ENCODE assay signal across 10 mouse cellular contexts in genomic region chr7:73419375-73419774, GRCm38 (mm10). TPM values are rescaled to one million over a fixed set of nuclear protein-coding genes. Genes with fewer than 3 reads are reported as not detected.
DNase-seq lines count a peak whose midpoint lies in the region; ATAC-seq and TF ChIP-seq lines count a peak whose summit lies in the region.
"Had no signal": no experiment of that assay in that cellular context is flagged by ENCODE, and none has a peak within 500 bp of the region (broad histone marks: within the 10 kb centered on the region; RNA-seq: fewer than 3 reads in every experiment).

No protein-coding gene starts in this region.

- no peak overlapping the region for H3K27ac ChIP-seq in heart, adult 2 months
- H3K27ac ChIP-seq: heart, embryonic 13.5 days had no signal

- peak; percentile 26; the same call in 1 of the 2 replicates for TF ChIP-seq CTCF in heart, adult 2 months (IDR thresholded peaks at IDR 0.05)

- no peak for TF ChIP-seq EP300 in heart, adult 2 months (IDR thresholded peaks at IDR 0.05; ENCODE audit: insufficient read depth, low read depth, low read length)

- no peak overlapping the region for H3K9ac ChIP-seq in heart, adult 2 months (ENCODE audit: low read depth, low read length)
- H3K9ac ChIP-seq: heart, embryonic 13.5 days had no signal

- H3K36me3 ChIP-seq in heart, adult 2 months (ENCODE audit: control insufficient read depth, insufficient read depth, low read length): no peaks in the 10 kb centered on the region

- H3K79me2 ChIP-seq in heart, adult 2 months (replicated peaks; ENCODE audit: control insufficient read depth, insufficient read depth, low read length): no peaks in the 10 kb centered on the region

- intact Hi-C loops in heart, adult 2 months (cut with DNase I): no loop called here
- intact Hi-C loops in heart, postnatal 25 days (cut with DNase I): no loop called here

- no peak for ATAC-seq in granulocyte monocyte progenitor cell, adult 5-6 weeks (replicated peaks; ENCODE audit: poor library complexity, severe bottlenecking)
- ATAC-seq: CD4-positive, CD25-positive, alpha-beta regulatory T cell, adult 4 months had no signal

- H3K4me1 ChIP-seq in heart, adult 2 months (ENCODE audit: control insufficient read depth, insufficient read depth, low read length): peaks cover 5% of the 10 kb centered on the region

- H3K4me3 ChIP-seq in heart, adult 2 months: no peak overlapping the region
- H3K4me3 ChIP-seq: heart, embryonic 13.5 days had no signal

- TF ChIP-seq POLR2A in heart, adult 2 months (IDR thresholded peaks at IDR 0.05; ENCODE audit: insufficient read depth, low read depth, low read length): no peak

- 52% methylated on average over 7 of the region's 7 CpGs for WGBS in heart, adult 2 months

- H3K27me3 ChIP-seq in heart, adult 2 months (ENCODE audit: control insufficient read depth, insufficient read depth, low read length): no peaks in the 10 kb centered on the region
- H3K27me3 ChIP-seq: heart, embryonic 13.5 days had no signal

- DNase-seq in heart, adult 2 months: no peak
- no peak for DNase-seq in heart, postnatal 25 days (ENCODE audit: low spot score)
- peak; percentile 25 for DNase-seq in right cerebral cortex, postnatal 4 days
- DNase-seq in right cerebral cortex, adult 18-20 months: no peak
- peak; percentile 50 for DNase-seq in mesoderm, embryonic 11.5 days (ENCODE audit: low read depth, low spot score)
- no peak for DNase-seq in B cell, adult 2 months
- no peak for DNase-seq in spleen, postnatal 14 days (ENCODE audit: low spot score in 2 of 2)

RNA-seq across cellular contexts. Expression of gene Rgma, which starts 44.1 kb away (rescaled TPM):
- 10 to 100 TPM; 54.6 to 83.7 TPM for total RNA-seq in heart, adult 2 months (2021)
- 27.4 and 28.7 TPM in 2 replicates for polyA plus RNA-seq in heart, adult 2 months (2012; rRNA removed)
- 10 to 100 TPM; 61.2 to 72.2 TPM for total RNA-seq in heart, postnatal 25 days (2021)
- total RNA-seq in granulocyte monocyte progenitor cell, adult 5-6 weeks (2014; fragmentation: Nextera tagmentation): not detected in 2 replicates
- total RNA-seq in granulocyte monocyte progenitor cell, adult 5-6 weeks (2017): not detected in 2 replicates
- polyA plus RNA-seq: CD4-positive, CD25-positive, alpha-beta regulatory T cell, adult 4 months had no signal

Comparison
In these comparisons a context has a peak if more than half of its experiments do, and no peak if none do; other contexts are left out.
1. DNase-seq: peak in right cerebral cortex, postnatal 4 days (single experiment) and mesoderm, embryonic 11.5 days (single experiment); none in heart, adult 2 months (0 of 2), heart, postnatal 25 days (single experiment), right cerebral cortex, adult 18-20 months (single experiment), B cell, adult 2 months (0 of 2) and spleen, postnatal 14 days (0 of 2).
2. RNA of gene Rgma, which starts 44.1 kb away (total RNA-seq): 54.6 to 83.7 TPM in heart, adult 2 months and 61.2 to 72.2 TPM in heart, postnatal 25 days; not detected in granulocyte monocyte progenitor cell, adult 5-6 weeks; every median in the first group is over 10 times any median in the second.